Mouse (Mus musculus) stomach, postnatal 0 days (tissue): Measurements from ENCODE around the gene Cdh4. TPM values are rescaled to one million over a fixed set of nuclear protein-coding genes. Genes with fewer than 3 reads are reported as not detected.

ENCODE experiments used
- ATAC-seq: fragments of 200-750 bp; cut with Nextera tagmentation; 2 replicates; pipeline ENCODE4 v1.8.0; 2017; ENCODE audit not compliant: low FRiP score, low TSS enrichment
- DNase-seq: peaks from one replicate; pipeline ENCODE4 v3.0.0-alpha.2; 2016; ENCODE audit warnings: low spot score
- H3K27ac ChIP-seq: fragments of 300-500 bp; sonication (generic); replicated peaks from 2 replicates; pipeline ENCODE4 v1.5.1; 2014; ENCODE audit warnings: mild to moderate bottlenecking, control low read depth
- H3K27me3 ChIP-seq: fragments of 300-500 bp; sonication (generic); 2 replicates; pipeline ENCODE4 v1.6.1; 2014; ENCODE audit warnings: low read length; ENCODE audit not compliant: control insufficient read depth, insufficient read depth
- H3K36me3 ChIP-seq: fragments of 300-500 bp; sonication (generic); 2 replicates; pipeline ENCODE4 v1.6.1; 2014; ENCODE audit warnings: low read length, mixed read lengths; ENCODE audit not compliant: control insufficient read depth, insufficient read depth
- H3K4me1 ChIP-seq: fragments of 300-500 bp; sonication (generic); replicated peaks from 2 replicates; pipeline ENCODE4 v1.6.1; 2014; ENCODE audit warnings: antibody characterized with exemption; ENCODE audit not compliant: control insufficient read depth, insufficient read depth
- H3K4me2 ChIP-seq: fragments of 300-500 bp; sonication (generic); replicated peaks from 2 replicates; pipeline ENCODE4 v1.6.1; 2014; ENCODE audit warnings: low read depth, mild to moderate bottlenecking, control low read depth, moderate library complexity
- H3K4me3 ChIP-seq: fragments of 300-500 bp; sonication (generic); 2 replicates; pipeline ENCODE4 v1.5.1; 2014; ENCODE audit warnings: low read depth, low read length, control low read depth
- H3K9ac ChIP-seq: fragments of 300-500 bp; sonication (generic); 2 replicates; pipeline ENCODE4 v1.6.1; 2014; ENCODE audit warnings: mild to moderate bottlenecking, low read length, control low read depth, mixed read lengths
- H3K9me3 ChIP-seq: fragments of 300-500 bp; sonication (generic); 2 replicates; pipeline ENCODE4 v1.6.1; 2016; ENCODE audit warnings: low read length; ENCODE audit not compliant: control insufficient read depth
- CTCF ChIP-seq: IDR thresholded peaks from 2 replicates; pipeline ENCODE4 v1.5.1; 2016; ENCODE audit warnings: antibody characterized with exemption, low read depth, mild to moderate bottlenecking, moderate library complexity
- EP300 ChIP-seq: optimal IDR thresholded peaks from 2 replicates; pipeline ENCODE3; 2016; ENCODE audit warnings: antibody characterized with exemption
- WGBS: fragments of 180-500 bp; shearing (Covaris S2); extraction: QIAGEN DNeasy Blood & Tissue Kit; methylation state at CpG from one replicate; pipeline ENCODE4 v1.1.7; 2014; 5-methylcytosine and 5-hydroxymethylcytosine counted together
- polyA plus RNA-seq: library from polyadenylated mRNA; unstranded; fragments of >200 nt; fragmentation: Nextera tagmentation; extraction: Ambion mirVana; gene quantifications from 2 replicates; pipeline ENCODE4 v1.2.1, GENCODE M21; 2015

Gene Cdh4
- polyA plus RNA-seq, 1 experiment from 2014 or later: 3.1 TPM

- Histone ChIP-seq H3K9ac (no peak overlapping the region), H3K9me3 (no peaks in the 10 kb centered on the region), H3K4me3 (no peak overlapping the region), H3K27ac (no peak overlapping the region), H3K27me3 (no peaks in the 10 kb centered on the region), H3K4me2 (no peak overlapping the region), H3K36me3 (no peaks in the 10 kb centered on the region), H3K4me1 (no peaks in the 10 kb centered on the region)
- no peak for ATAC-seq
- DNase-seq: no peak
- WGBS: 37% methylated on average over 6 of the region's 6 CpGs
- no peak for TF ChIP-seq EP300
- TF ChIP-seq CTCF: no peak
These were observed 93.0 kb downstream of the Cdh4 start for GRCm38 (mm10) chr2:179535204-179535603.

- WGBS: 36% methylated on average over 2 of the region's 2 CpGs
- H3K36me3 ChIP-seq: no peaks in the 10 kb centered on the region
- H3K27me3 ChIP-seq: no peaks in the 10 kb centered on the region
- no peak for TF ChIP-seq EP300
- no peak for TF ChIP-seq CTCF
- DNase-seq (no peak), ATAC-seq (no peak)
- no peak overlapping the region for H3K4me2 ChIP-seq
- no peak overlapping the region for H3K9ac ChIP-seq
- H3K9me3 ChIP-seq: no peaks in the 10 kb centered on the region
- H3K4me1 ChIP-seq: no peaks in the 10 kb centered on the region
- H3K27ac ChIP-seq: no peak overlapping the region
- no peak overlapping the region for H3K4me3 ChIP-seq
These were observed 94.5 kb downstream of the Cdh4 start for GRCm38 (mm10) chr2:179536762-179537161.

GRCm38 (mm10) chr2:179537390-179537789 lies 95.2 kb downstream of the Cdh4 start:
- no peak overlapping the region for H3K9ac ChIP-seq
- no peak overlapping the region for H3K4me3 ChIP-seq
- 24% methylated on average over 19 of the region's 19 CpGs for WGBS
- H3K36me3 ChIP-seq: no peaks in the 10 kb centered on the region
- no peaks in the 10 kb centered on the region for H3K4me1 ChIP-seq
- DNase-seq (no peak), ATAC-seq (0 out of 2 replicates have a peak, but pooled peaks have one; percentile 35)
- no peaks in the 10 kb centered on the region for H3K9me3 ChIP-seq
- H3K27ac ChIP-seq: no peak overlapping the region
- no peak overlapping the region for H3K4me2 ChIP-seq
- no peak for TF ChIP-seq EP300
- TF ChIP-seq CTCF: no peak
- no peaks in the 10 kb centered on the region for H3K27me3 ChIP-seq

GRCm38 (mm10) chr2:179537800-179538450 lies 95.7 kb downstream of the Cdh4 start:
- DNase-seq (no peak), ATAC-seq (no peak)
- 61% methylated on average over 3 of the region's 3 CpGs for WGBS
- TF ChIP-seq CTCF (no peak), EP300 (no peak)
- Histone ChIP-seq H3K36me3 (no peaks in the 10 kb centered on the region), H3K4me3 (no peak overlapping the region), H3K4me2 (no peak overlapping the region), H3K4me1 (no peaks in the 10 kb centered on the region), H3K9ac (no peak overlapping the region), H3K27ac (no peak overlapping the region), H3K9me3 (no peaks in the 10 kb centered on the region), H3K27me3 (no peaks in the 10 kb centered on the region)

- ATAC-seq: no peak
- H3K4me1 ChIP-seq: no peaks in the 10 kb centered on the region
- DNase-seq: no peak
- WGBS: 64% methylated on average over 4 of the region's 4 CpGs
- H3K4me3 ChIP-seq: no peak overlapping the region
- H3K4me2 ChIP-seq: no peak overlapping the region
- H3K9me3 ChIP-seq: no peaks in the 10 kb centered on the region
- TF ChIP-seq CTCF: no peak
- no peak for TF ChIP-seq EP300
- H3K27me3 ChIP-seq: no peaks in the 10 kb centered on the region
- no peak overlapping the region for H3K27ac ChIP-seq
- no peak overlapping the region for H3K9ac ChIP-seq
- no peaks in the 10 kb centered on the region for H3K36me3 ChIP-seq
These were observed 96.3 kb downstream of the Cdh4 start for GRCm38 (mm10) chr2:179538535-179538934.

GRCm38 (mm10) chr2:179539532-179540245 lies 97.5 kb downstream of the Cdh4 start:
- Histone ChIP-seq H3K4me1 (no peaks in the 10 kb centered on the region), H3K4me2 (no peak overlapping the region), H3K27ac (no peak overlapping the region), H3K4me3 (no peak overlapping the region), H3K36me3 (no peaks in the 10 kb centered on the region), H3K9me3 (no peaks in the 10 kb centered on the region), H3K27me3 (no peaks in the 10 kb centered on the region), H3K9ac (no peak overlapping the region)
- DNase-seq: no peak
- 43% methylated on average over 9 of the region's 9 CpGs for WGBS
- ATAC-seq: no peak
- no peak for TF ChIP-seq EP300
- TF ChIP-seq CTCF: no peak
